Mouse (Mus musculus) left cerebral cortex, postnatal 10 days (tissue): ENCODE results near the gene L3hypdh. TPM values are rescaled to one million over a fixed set of nuclear protein-coding genes. Genes with fewer than 3 reads are reported as not detected.
A peak's percentile ranks its signal among the peaks of the same experiment; 100 is the strongest.

Experiments used
- DNase-seq, 2 experiments: peaks; one replicate each; pipeline ENCODE4 v3.0.0; 2021 to 2022; ENCODE audit warnings: low spot score in 2 of 2, mixed read lengths in 1 of 2; ENCODE audit errors: extremely low spot score in 1 of 2
- intact Hi-C: fragments of 180-260 bp; cut with DNase I; formaldehyde crosslinking; loops from one replicate; pipeline ENCODE4 v1.15.1; 2025
- total RNA-seq, 2 experiments: library from RNA; stranded (reverse); gene quantifications; 2 replicates each; pipeline ENCODE4 v1.2.3; 2021

Gene L3hypdh
- 1 to 10 TPM; 3.4 to 3.8 TPM for total RNA-seq

DNA sequence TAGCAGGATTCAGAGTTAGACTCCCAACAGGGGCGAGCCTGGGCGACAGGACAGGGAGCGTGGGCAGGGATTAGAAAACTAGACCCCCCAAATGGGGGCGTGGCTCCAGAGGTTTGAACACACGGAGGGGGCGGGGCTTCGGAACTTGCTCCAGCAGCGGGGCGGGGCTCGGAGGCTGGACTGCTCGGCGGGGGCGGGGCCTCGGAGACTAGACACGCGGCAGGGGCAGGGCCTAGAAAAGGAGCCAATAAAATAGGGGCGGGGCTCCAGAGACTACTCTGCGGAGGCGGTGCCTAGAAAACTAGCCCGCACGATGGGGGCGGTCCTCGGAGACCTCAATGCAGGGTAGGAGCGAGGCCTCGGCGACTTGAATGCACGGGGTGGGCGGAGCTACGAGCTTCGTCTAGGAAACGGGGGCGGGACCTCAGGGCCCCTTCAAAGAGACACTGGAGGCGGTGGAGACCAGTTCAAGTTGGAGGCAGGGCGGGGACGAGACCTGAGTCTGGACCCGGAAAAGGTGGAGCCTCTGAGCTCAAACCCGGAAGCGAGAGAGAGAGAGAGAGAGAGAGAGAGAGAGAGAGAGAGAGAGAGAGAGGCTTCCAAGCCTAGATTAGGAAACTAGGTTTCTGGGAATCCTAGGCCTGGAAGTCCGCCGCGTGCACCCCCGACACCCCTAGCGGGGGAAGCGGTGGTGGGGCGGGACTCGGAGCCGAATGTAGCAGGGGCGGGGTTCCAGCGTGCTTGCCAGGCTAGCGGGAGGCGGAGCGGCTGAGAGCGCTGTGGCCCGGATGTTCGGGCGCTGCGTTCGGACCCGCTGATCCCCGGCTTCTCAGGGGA, at the start of gene L3hypdh, which contains the start of gene Jkamp:
TSS of gene L3hypdh (minus strand) at position 111 of the 837 bp plus-strand sequence.
TSS of gene Jkamp (plus strand) at position 261 of the 837 bp plus-strand sequence.
- intact Hi-C loops: no loop called here
- peak; percentile 98 to 100 for DNase-seq

DNA sequence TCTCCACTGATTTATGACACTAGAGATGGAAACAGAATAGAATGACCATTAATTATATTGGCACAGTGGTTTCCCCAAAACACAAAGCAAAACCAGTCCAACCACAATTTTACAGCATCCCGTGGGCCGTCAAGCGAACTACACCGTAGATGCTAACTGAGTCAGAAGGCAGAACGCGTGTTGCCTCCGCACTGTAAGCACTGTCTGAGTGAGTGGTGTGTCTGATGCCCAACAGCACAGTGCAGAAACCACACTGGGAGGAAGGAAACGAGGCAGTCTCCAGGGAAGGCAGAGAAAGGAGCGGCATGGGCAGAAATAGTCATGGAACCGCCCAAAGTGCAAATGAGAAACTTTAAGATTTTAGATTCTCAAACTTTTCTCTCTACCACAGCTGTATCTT, 44.0 kb upstream of the L3hypdh start:
- no peak for DNase-seq
- intact Hi-C loops: no loop called here

DNA sequence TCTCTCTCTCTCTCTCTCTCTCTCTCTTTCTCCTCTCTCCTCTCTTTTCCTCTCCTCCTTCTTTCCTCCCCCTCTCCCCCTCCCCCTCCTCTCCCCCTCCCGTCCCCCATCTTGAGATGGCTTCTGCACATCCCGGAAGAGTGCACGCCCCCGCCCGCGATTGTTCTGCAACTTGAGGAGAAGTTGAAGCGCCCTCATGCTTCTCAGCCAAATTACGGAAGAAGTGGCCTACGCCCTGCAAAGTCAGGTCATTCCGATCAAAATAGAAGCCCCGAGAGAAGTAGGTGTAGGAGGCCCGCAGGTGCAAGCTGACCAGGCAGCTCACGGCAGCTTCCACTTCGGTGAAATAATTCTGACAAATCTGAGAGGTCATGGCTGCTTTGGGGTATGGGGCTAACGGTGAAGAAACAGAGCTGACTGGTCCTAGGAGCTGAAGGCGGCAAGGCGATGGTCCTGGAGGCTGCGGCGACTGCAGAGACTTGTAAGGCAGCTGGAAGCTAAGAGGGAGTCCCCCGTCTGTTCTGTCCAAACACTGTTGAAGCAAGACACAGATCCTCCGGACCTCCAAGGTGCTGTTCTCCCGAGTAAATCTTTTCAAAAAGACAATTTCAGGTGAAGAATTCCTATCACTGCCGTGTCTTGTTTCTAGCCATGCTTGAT, 30.6 kb upstream of the L3hypdh start:
- no peak for DNase-seq
- intact Hi-C loops: no loop called here

DNA sequence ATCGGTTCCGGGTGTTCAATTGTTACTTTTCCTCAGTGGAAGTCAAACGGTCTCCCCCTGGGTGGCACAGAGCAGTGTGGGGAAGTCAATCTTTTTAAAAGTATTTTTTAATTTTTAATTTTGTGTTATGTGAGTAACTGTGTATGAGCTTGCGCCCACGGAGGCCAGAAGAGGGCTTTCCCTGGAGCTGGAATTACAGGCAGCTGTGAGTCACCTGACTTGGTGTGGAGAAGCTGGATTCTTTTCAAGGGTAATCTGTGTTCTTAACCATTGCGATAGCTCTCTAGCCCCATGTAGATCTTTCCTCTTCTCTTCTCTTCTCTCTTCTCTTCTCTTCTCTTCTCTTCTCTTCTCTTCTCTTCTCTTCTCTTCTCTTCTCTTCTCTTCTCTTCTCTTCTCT, 29.9 kb upstream of the L3hypdh start:
- intact Hi-C loops: no loop called here
- DNase-seq: no peak

DNA sequence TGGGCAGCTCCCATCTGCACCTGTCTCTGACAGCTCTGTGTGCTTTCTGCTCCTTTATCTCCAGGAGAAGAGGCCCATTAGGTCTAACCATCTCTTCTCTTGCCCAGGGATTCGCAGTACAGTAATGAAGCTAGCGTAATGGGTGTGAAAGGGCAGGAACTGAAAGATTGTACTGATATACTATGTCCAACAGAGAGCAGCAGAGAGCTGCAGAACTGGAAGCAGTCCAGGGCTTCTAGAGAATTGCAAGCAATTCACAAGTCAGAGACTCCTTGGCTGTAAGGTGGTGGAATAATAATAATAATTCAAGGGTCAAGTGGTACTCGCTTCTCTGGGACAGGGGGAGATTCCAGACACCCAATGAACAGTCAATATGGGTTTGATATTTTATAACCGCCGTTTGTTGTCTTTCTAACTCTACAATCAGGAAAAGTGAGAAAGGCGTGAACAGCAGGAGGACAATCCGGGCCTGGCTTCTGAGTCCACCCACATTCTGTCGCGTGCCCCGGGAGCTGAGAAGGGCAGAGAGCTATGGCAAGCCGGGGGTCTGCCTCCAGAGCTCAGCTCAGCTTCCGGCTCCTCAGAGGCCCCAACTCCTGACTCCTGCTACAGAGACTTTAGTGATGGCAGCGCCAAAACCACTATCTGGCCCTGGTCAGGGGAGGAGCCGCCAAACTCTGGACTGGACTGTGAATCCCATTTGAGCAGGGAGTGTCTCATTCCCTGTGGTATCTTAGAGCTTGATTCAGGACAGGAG, 19.5 kb upstream of the L3hypdh start:
- DNase-seq: peak; percentile 59 to 60
- intact Hi-C loops: loop anchor here (5.0 to 10.0 kb wide), 5 partner anchors 108 to 590 kb away; no protein-coding TSS in a partner anchor

DNA sequence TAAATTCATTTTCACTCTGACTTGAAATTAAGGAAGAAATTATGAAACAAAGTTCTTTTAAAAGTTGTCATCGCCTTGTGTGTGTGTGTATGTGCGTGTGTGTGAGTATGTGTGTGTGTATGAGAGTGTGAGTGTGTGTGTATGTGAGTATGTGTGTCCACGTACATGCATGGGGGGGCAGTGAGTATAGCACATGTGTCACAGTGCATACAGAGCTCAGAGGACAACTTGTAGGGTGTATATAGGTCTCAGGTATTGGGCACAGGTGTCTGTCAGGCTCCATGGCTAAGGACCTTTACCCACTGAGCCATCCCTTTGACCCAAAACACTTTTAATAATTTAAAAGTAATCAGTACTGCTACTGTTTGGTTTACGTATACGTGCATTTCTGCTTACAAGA, 18.8 kb upstream of the L3hypdh start:
- no peak for DNase-seq
- intact Hi-C loops: loop anchor here (5.0 to 10.0 kb wide), 5 partner anchors 108 to 591 kb away; no protein-coding TSS in a partner anchor

DNA sequence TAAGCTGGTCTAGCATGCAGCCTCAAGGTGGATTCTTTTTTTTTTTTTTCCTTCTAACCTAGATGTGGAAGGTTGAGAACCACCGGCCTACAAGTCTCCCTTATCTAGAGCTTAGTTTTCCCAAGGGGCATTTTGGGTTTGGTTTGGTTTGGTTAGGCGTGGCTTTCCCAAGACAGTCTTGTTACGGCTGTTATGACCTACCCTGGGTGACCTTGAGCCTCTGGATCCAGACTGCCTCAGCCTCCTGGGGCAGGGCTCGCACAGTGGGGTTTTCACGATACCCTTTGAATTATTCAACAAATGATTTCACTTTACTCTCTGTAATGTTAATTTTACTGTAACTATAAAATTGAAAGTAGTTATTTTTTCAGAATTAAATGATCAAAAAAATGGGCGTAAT, 17.5 kb upstream of the L3hypdh start:
- intact Hi-C loops: loop anchor here (5.0 to 10.0 kb wide), 5 partner anchors 110 to 592 kb away; no protein-coding TSS in a partner anchor
- no peak for DNase-seq

DNA sequence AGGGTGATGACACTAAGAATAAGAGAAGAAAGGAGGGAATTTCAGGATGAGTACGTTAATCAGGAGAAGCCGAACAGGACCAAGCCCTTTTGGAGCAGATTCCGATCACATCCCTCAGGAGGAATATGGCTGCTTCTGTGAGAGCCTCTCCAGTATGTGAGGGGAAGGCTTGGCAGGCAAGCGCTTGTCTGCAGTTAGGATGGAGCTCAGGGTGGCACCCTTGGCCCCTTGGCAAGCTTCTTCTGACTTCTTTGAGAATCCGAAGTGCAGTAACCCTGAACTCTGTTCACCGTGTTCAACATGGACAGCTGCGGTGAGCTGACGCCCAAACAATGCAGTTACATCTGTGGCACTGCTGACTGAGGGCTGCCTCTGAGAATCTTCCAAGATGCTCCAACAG, 11.7 kb upstream of the L3hypdh start:
- DNase-seq: no peak
- intact Hi-C loops: no loop called here

DNA sequence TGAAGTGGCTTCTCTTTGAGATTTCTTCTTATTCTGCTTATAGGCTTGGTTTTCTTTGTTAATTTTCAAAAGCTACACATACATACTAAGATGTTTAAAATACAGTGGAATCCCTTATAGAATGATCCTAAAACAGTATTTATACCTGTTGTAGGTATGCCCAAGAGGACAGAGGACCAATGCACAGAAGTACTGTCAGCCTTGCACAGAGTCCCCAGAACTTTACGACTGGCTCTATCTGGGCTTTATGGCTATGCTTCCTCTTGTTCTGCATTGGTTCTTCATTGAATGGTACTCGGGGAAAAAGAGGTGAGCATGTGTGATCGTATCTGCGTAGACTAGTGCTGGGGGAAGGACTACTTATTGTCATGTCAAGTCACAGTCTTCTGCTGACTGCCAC, 4.6 kb upstream of the L3hypdh start:
- DNase-seq: no peak
- intact Hi-C loops: no loop called here

DNA sequence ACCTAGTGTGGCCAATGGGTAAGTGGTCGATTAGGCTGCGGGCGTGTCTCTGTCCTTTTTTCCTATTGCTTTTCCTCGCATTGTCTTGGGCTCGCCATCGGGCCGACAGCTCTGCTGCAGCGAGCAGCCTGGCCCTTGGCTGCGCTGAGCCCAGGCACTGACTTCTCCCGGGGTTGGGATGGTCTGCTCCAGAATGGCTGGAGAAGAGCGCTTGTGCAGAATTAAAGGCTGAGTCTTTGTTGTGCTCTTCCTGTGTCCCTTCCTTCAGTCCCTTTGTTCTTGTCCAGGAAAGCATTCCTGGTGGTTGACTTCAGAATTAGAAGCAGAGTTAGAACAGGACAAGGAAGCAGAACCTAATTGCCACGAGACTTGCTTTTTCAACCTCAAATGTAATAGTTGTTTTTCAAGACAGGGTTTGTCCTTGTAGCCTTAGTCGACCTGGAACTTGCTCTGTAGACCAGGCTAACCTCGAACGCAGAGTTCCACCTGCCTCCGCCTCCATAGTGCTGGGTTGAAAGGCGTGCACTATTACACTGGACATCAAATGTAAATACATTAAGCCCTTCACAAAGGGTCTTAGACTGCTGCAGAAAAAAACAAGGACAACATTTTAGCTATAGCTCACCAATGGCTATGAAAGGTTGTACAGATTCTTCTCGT, 1.1 kb upstream of the L3hypdh start:
- intact Hi-C loops: no loop called here
- no peak for DNase-seq

DNA sequence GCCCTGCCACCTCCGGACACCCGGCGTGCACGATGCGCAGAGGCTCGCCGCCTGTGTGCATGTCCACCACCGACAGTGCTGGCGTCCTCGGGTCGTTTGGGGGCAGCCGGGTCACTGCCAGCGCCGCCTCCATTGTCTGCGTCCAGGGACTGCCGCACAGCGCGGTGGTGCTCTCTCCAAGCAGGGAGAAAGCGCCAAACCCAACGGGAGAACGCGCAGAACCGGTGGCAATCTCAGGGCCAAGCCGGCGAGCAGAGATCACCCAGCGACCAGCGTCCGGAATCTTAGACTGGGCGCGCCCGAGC, 263 bp downstream of the L3hypdh start:
- intact Hi-C loops: no loop called here
- no peak for DNase-seq

DNA sequence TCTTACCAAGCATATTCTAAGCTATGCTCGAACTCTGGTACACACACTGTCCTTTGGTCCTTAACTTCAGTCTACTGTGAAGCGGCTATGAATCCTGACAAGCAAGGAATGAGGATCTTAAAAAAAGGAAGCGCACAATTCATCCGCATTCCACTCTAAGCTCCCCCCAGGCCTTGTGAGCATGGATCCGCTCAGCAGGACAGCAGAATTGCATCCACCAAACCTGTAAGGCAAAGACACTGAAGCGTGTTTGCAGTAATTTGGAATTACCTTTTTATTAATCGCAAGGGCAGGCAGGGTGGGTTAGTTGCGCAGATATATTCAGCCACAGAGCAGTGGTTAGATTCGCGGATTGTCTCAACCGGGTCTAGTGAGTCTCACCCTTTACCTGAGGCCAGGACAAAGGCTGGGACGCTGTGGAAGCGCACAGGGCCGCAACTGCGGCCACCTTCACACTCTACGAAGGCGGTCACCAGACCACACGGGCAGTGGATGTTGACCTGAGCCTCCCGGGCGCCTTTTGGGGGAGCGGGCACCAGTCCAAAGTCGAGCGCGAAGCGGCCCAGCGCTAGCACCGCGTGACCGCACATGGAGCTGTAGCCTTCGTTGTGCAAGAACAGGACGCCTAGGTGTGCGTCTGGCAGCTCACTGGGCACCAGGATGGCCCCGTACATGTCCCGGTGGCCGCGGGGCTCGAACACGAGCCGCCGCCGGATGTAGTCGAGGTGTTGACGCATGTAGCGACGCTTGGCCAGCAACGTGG, 797 bp downstream of the L3hypdh start:
- DNase-seq: peak in 1 of 2 experiments; percentile 53
- intact Hi-C loops: no loop called here

DNA sequence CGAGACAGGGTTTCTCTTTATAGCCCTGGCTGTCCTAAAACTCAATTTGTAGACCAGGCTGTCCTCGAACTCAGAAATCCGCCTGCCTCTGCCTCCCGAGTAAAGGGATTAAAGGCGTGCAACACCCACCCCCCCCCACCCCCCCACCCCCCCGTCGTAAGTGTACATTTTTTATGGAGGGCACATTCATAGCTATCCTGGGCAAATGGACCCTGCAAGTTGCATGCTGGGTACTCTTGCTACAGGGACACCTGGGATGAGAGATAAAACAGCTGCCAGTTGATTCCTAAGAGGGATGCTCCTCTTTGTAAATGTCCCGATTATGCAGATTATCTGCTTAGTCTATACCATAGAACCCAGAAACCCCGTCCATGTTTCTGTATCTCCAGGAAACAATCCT, 2.0 kb downstream of the L3hypdh start:
- DNase-seq: no peak
- intact Hi-C loops: no loop called here

DNA sequence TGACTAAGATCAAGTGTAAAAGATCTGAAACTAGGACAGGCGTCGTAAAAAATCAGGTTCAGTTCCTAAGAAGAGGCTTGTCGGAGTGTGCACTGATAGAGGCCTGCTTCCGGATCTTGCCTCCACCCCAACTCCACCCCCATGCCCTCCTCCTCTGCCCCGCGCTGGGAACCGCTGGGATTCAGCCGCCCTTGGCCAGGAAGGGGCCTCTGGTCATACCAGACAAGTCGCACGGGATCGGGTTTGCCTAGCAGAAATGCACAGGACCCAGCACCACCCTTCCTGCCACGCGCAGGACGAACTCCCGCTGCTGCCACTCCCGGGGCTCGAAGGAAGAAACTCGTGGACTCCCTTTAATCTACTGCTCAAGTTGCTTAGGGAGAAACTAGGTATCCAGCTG, 2.9 kb downstream of the L3hypdh start:
- intact Hi-C loops: no loop called here
- DNase-seq: peak in 1 of 2 experiments; percentile 49

DNA sequence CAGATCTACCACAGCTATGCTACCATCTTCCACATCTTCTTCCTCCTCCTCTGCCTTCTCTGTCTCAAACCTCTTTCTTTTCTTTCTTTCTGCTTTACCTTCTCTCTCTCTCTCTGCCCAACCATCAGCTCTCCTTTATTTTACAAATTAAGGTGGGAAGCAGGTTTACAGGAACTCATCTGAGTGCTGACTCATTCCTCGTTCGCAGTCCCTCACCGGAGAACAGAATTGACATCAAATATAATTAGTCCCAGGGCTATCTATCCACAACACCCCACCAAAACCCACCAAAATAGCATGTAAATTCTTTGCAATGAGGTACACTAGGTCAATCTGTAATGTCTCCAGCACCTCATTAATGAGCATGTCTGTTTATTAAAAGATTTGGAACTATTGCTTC, 3.3 kb downstream of the L3hypdh start:
- no peak for DNase-seq
- intact Hi-C loops: no loop called here

DNA sequence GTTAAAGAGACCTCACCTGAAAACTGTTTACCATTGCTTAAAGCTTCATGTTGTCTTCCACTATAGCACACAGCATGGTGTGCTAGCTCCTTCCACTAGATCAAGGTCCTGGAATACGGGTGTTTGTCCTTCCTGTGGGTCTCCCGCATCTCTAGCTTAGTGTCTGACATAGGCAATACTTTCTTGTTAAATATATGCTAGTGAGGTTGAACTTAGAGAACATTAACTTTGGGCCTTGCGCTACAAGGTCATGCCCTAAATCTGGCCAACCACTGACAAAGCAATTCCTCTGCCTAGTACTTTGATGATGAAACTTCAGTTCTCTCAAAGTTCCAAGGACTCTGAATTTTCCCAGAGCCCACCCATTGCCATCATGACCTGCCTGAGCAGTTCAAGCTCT, 7.0 kb downstream of the L3hypdh start:
- DNase-seq: no peak
- intact Hi-C loops: no loop called here

DNA sequence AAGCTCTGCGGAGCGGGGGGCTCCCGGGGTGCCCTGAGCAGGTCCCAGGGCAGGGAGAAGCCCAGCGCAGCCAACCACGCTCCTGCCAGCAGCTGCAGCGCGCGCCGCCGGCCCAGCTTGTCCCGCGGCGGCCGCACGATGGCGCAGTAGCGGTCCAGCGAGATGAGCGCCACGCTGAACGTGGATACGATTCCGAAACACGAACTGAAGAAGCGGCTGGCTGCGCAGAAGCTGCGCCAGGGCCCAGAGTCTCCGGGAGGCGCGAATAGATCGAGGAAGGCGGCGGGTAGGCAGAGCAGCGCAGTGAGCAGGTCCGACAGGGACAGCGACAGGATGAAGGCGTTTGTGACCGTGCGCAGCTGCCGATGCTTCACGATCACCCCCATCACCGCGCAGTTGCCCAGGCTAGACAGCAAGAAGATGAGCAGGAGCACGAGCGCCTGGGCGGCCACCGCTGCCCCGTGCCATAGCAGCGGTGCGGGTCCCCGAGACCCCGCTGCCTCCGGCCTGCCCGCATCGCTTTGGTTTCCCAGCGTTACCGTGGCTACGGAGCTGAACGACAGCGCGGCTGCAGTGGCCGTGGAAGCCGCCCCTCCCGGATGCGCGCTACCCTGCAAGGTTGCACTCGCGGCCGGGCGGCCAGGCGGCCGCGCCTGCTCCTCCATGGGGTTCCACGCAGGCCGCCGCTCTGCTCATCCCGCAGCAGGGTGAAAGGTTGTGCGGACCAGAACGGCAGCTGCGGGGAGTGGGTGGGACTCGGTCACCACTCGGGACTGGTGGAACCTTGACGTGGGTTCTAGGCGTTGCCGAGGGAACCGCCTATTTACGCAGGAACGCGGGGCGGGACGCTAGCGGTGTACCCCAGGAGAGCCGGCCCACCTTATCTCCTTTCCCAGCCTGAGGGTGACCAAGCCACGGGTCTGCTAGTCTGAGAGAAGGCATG, 14.6 kb downstream of the L3hypdh start, which contains the start of gene Gpr135:
TSS of gene Gpr135 (minus strand) at position 799 of the 943 bp plus-strand sequence.
- intact Hi-C loops: no loop called here

More for the DNA sequence above, 14.6 kb downstream of the L3hypdh start, which contains the start of gene Gpr135:
- peak; percentile 84 to 88 for DNase-seq
